Mouse (Mus musculus) embryonic facial prominence, embryonic 15.5 days (tissue): ENCODE data around the gene Ldb2. TPM values are rescaled to one million over a fixed set of nuclear protein-coding genes. Genes with fewer than 3 reads are reported as not detected.
A peak's percentile ranks its signal among the peaks of the same experiment; 100 is the strongest.

ENCODE experiments used
- ATAC-seq: fragments of 200-750 bp; cut with Nextera tagmentation; 2 replicates; pipeline ENCODE4 v1.8.0; 2017; ENCODE audit warnings: low read depth, moderate TSS enrichment; ENCODE audit not compliant: insufficient number of reproducible peaks, low FRiP score, low TSS enrichment
- H3K27ac ChIP-seq: fragments of 300-500 bp; sonication (generic); replicated peaks from 2 replicates; pipeline ENCODE4 v1.5.1; 2015; ENCODE audit warnings: mild to moderate bottlenecking, inconsistent platforms
- H3K27me3 ChIP-seq: fragments of 300-500 bp; sonication (generic); 2 replicates; pipeline ENCODE4 v1.6.1; 2015; ENCODE audit warnings: inconsistent platforms
- H3K36me3 ChIP-seq: fragments of 300-500 bp; sonication (generic); 2 replicates; pipeline ENCODE4 v1.6.1; 2015; ENCODE audit warnings: mild to moderate bottlenecking, inconsistent platforms
- H3K4me1 ChIP-seq: fragments of 300-500 bp; sonication (generic); 2 replicates; pipeline ENCODE4 v1.6.1; 2015; ENCODE audit warnings: inconsistent platforms
- H3K4me2 ChIP-seq: fragments of 300-500 bp; sonication (generic); replicated peaks from 2 replicates; pipeline ENCODE4 v1.6.1; 2015; ENCODE audit warnings: mild to moderate bottlenecking, inconsistent platforms
- H3K4me3 ChIP-seq: fragments of 300-500 bp; sonication (generic); replicated peaks from 2 replicates; pipeline ENCODE4 v1.5.1; 2015; ENCODE audit warnings: mild to moderate bottlenecking, inconsistent platforms
- H3K9ac ChIP-seq: fragments of 300-500 bp; sonication (generic); 2 replicates; pipeline ENCODE4 v1.6.1; 2015; ENCODE audit warnings: inconsistent platforms
- H3K9me3 ChIP-seq: fragments of 300-500 bp; sonication (generic); replicated peaks from 2 replicates; pipeline ENCODE4 v1.6.1; 2016; ENCODE audit warnings: inconsistent platforms
- WGBS: fragments of 180-500 bp; shearing (Covaris S2); methylation state at CpG from one replicate; pipeline ENCODE4 v1.1.7; 2015; 5-methylcytosine and 5-hydroxymethylcytosine counted together
- polyA plus RNA-seq: library from polyadenylated mRNA; unstranded; fragments of >200 nt; fragmentation: Nextera tagmentation; extraction: Ambion mirVana; gene quantifications from 2 replicates; pipeline ENCODE4 v1.2.1, GENCODE M21; 2015

The Ldb2 gene
- polyA plus RNA-seq, 1 experiment from 2014 or later: 45.6 TPM

GRCm38 (mm10) chr5:44593522-44594218, 205.8 kb downstream of the Ldb2 start:
- no peaks in the 10 kb centered on the region for H3K36me3 ChIP-seq
- ATAC-seq: no peak; the same call in 1 of the 2 replicates
- peak overlapping the region; percentile 12 for H3K9ac ChIP-seq
- WGBS: 29% methylated on average over 15 of the region's 15 CpGs
- H3K27ac ChIP-seq: peak overlapping the region; percentile 84
- peak overlapping the region; percentile 38 for H3K4me2 ChIP-seq
- H3K4me1 ChIP-seq: peaks cover 15% of the 10 kb centered on the region; the same call in 1 of the 2 replicates
- no peaks in the 10 kb centered on the region for H3K27me3 ChIP-seq
- H3K9me3 ChIP-seq: no peaks in the 10 kb centered on the region
- H3K4me3 ChIP-seq: peak overlapping the region; percentile 6; the same call in 1 of the 2 replicates

GRCm38 (mm10) chr5:44590750-44591149, 208.7 kb downstream of the Ldb2 start:
- ATAC-seq: no peak
- Histone ChIP-seq H3K4me2 (no peak overlapping the region), H3K27me3 (no peaks in the 10 kb centered on the region), H3K9me3 (no peaks in the 10 kb centered on the region), H3K36me3 (no peaks in the 10 kb centered on the region), H3K4me3 (no peak overlapping the region), H3K9ac (no peak overlapping the region), H3K27ac (no peak overlapping the region), H3K4me1 (peaks cover 30% of the 10 kb centered on the region; the same call in 1 of the 2 replicates)
- WGBS: 78% methylated on average over 3 of the region's 3 CpGs

GRCm38 (mm10) chr5:44589318-44589717, 210.2 kb downstream of the Ldb2 start:
- Histone ChIP-seq H3K9ac (no peak overlapping the region), H3K4me3 (no peak overlapping the region), H3K4me1 (peaks cover 31% of the 10 kb centered on the region; the same call in 1 of the 2 replicates), H3K36me3 (no peaks in the 10 kb centered on the region), H3K9me3 (no peaks in the 10 kb centered on the region), H3K27me3 (no peaks in the 10 kb centered on the region), H3K4me2 (no peak overlapping the region), H3K27ac (no peak overlapping the region)
- 33% methylated on average over 1 of the region's 1 CpGs for WGBS
- no peak for ATAC-seq

GRCm38 (mm10) chr5:44586571-44586970, 212.9 kb downstream of the Ldb2 start:
- Histone ChIP-seq H3K9me3 (no peaks in the 10 kb centered on the region), H3K27me3 (no peaks in the 10 kb centered on the region), H3K4me2 (no peak overlapping the region), H3K4me3 (no peak overlapping the region), H3K36me3 (no peaks in the 10 kb centered on the region), H3K9ac (no peak overlapping the region), H3K27ac (peak overlapping the region; percentile 65), H3K4me1 (peaks cover 18% of the 10 kb centered on the region; the same call in 1 of the 2 replicates)
- ATAC-seq: peak; percentile 24; the same call in 1 of the 2 replicates
- WGBS: 26% methylated on average over 5 of the region's 5 CpGs

GRCm38 (mm10) chr5:44579899-44580459, 219.5 kb downstream of the Ldb2 start:
- Histone ChIP-seq H3K9ac (no peak overlapping the region), H3K4me2 (no peak overlapping the region), H3K27ac (no peak overlapping the region), H3K4me1 (0 out of 2 replicates have a peak, but pooled peaks cover 12% of the 10 kb centered on the region), H3K27me3 (no peaks in the 10 kb centered on the region), H3K9me3 (no peaks in the 10 kb centered on the region), H3K36me3 (no peaks in the 10 kb centered on the region), H3K4me3 (no peak overlapping the region)
- ATAC-seq: no peak
- WGBS: 59% methylated on average over 10 of the region's 10 CpGs

GRCm38 (mm10) chr5:44576682-44577349, 222.7 kb downstream of the Ldb2 start:
- Histone ChIP-seq H3K4me1 (0 out of 2 replicates have a peak, but pooled peaks cover 9% of the 10 kb centered on the region), H3K9ac (no peak overlapping the region), H3K36me3 (no peaks in the 10 kb centered on the region), H3K4me3 (no peak overlapping the region), H3K4me2 (no peak overlapping the region), H3K9me3 (no peaks in the 10 kb centered on the region), H3K27ac (0 out of 2 replicates have a peak overlapping the region, but pooled peaks have one; percentile 22), H3K27me3 (no peaks in the 10 kb centered on the region)
- ATAC-seq: no peak
- 39% methylated on average over 2 of the region's 2 CpGs for WGBS

- Histone ChIP-seq H3K9ac (no peak overlapping the region), H3K27ac (no peak overlapping the region), H3K4me2 (no peak overlapping the region), H3K9me3 (no peaks in the 10 kb centered on the region), H3K27me3 (no peaks in the 10 kb centered on the region), H3K4me3 (no peak overlapping the region), H3K4me1 (0 out of 2 replicates have a peak, but pooled peaks cover 3% of the 10 kb centered on the region), H3K36me3 (no peaks in the 10 kb centered on the region)
- WGBS: 86% methylated on average over 1 of the region's 1 CpGs
- ATAC-seq: no peak
These were observed 224.8 kb downstream of the Ldb2 start for GRCm38 (mm10) chr5:44574681-44575080.

- Histone ChIP-seq H3K4me2 (no peak overlapping the region), H3K27ac (no peak overlapping the region), H3K9ac (no peak overlapping the region), H3K27me3 (no peaks in the 10 kb centered on the region), H3K36me3 (no peaks in the 10 kb centered on the region), H3K4me1 (no peaks in the 10 kb centered on the region), H3K4me3 (no peak overlapping the region), H3K9me3 (no peaks in the 10 kb centered on the region)
- WGBS: 68% methylated on average over 11 of the region's 11 CpGs
- ATAC-seq: no peak
These were observed 245.6 kb downstream of the Ldb2 start for GRCm38 (mm10) chr5:44553765-44554352.

GRCm38 (mm10) chr5:44553155-44553554, 246.3 kb downstream of the Ldb2 start:
- no peaks in the 10 kb centered on the region for H3K4me1 ChIP-seq
- no peak overlapping the region for H3K9ac ChIP-seq
- H3K4me2 ChIP-seq: no peak overlapping the region
- H3K9me3 ChIP-seq: no peaks in the 10 kb centered on the region
- H3K27ac ChIP-seq: 0 out of 2 replicates have a peak overlapping the region, but pooled peaks have one; percentile 68
- H3K36me3 ChIP-seq: no peaks in the 10 kb centered on the region
- no peak for ATAC-seq
- H3K27me3 ChIP-seq: no peaks in the 10 kb centered on the region
- H3K4me3 ChIP-seq: no peak overlapping the region

GRCm38 (mm10) chr5:44552121-44552520, 247.4 kb downstream of the Ldb2 start:
- WGBS: 41% methylated on average over 8 of the region's 8 CpGs
- Histone ChIP-seq H3K9ac (no peak overlapping the region), H3K36me3 (no peaks in the 10 kb centered on the region), H3K4me2 (0 out of 2 replicates have a peak overlapping the region, but pooled peaks have one; percentile 26), H3K9me3 (no peaks in the 10 kb centered on the region), H3K27me3 (no peaks in the 10 kb centered on the region), H3K4me1 (no peaks in the 10 kb centered on the region), H3K27ac (peak overlapping the region; percentile 68), H3K4me3 (peak overlapping the region; percentile 13; the same call in 1 of the 2 replicates)
- no peak for ATAC-seq

GRCm38 (mm10) chr5:44548468-44548867, 251.0 kb downstream of the Ldb2 start:
- no peaks in the 10 kb centered on the region for H3K9me3 ChIP-seq
- no peaks in the 10 kb centered on the region for H3K4me1 ChIP-seq
- no peaks in the 10 kb centered on the region for H3K27me3 ChIP-seq
- WGBS: 75% methylated on average over 11 of the region's 11 CpGs
- H3K36me3 ChIP-seq: no peaks in the 10 kb centered on the region
- H3K4me2 ChIP-seq: no peak overlapping the region
- no peak overlapping the region for H3K4me3 ChIP-seq
- no peak for ATAC-seq
- no peak overlapping the region for H3K27ac ChIP-seq
- no peak overlapping the region for H3K9ac ChIP-seq
